Mouse (Mus musculus) limb, embryonic 13.5 days (tissue): ENCODE measurements around the gene Tekt1. TPM values are rescaled to one million over a fixed set of nuclear protein-coding genes. Genes with fewer than 3 reads are reported as not detected.

Source experiments
- ATAC-seq: fragments of 200-750 bp; cut with Nextera tagmentation; 2 replicates; pipeline ENCODE4 v1.8.0; 2017; ENCODE audit warnings: low read depth, moderate number of reproducible peaks, moderate TSS enrichment; ENCODE audit not compliant: low FRiP score
- H3K27ac ChIP-seq: fragments of 300-500 bp; sonication (generic); 2 replicates; pipeline ENCODE4 v1.5.1; 2015; ENCODE audit warnings: inconsistent platforms, mild to moderate bottlenecking, moderate library complexity
- H3K27me3 ChIP-seq: fragments of 300-500 bp; sonication (generic); 2 replicates; pipeline ENCODE4 v1.6.1; 2015; ENCODE audit warnings: mild to moderate bottlenecking, inconsistent platforms
- H3K36me3 ChIP-seq: fragments of 300-500 bp; sonication (generic); 2 replicates; pipeline ENCODE4 v1.6.1; 2015; ENCODE audit warnings: inconsistent platforms, mild to moderate bottlenecking, moderate library complexity
- H3K4me1 ChIP-seq: fragments of 300-500 bp; sonication (generic); 2 replicates; pipeline ENCODE4 v1.6.1; 2015; ENCODE audit warnings: inconsistent platforms
- H3K4me2 ChIP-seq: fragments of 300-500 bp; sonication (generic); replicated peaks from 2 replicates; pipeline ENCODE4 v1.6.1; 2015; ENCODE audit warnings: inconsistent platforms, mild to moderate bottlenecking, moderate library complexity
- H3K4me3 ChIP-seq: fragments of 300-500 bp; sonication (generic); 2 replicates; pipeline ENCODE4 v1.5.1; 2015; ENCODE audit warnings: moderate library complexity, mild to moderate bottlenecking, inconsistent platforms
- H3K9ac ChIP-seq: fragments of 300-500 bp; sonication (generic); 2 replicates; pipeline ENCODE4 v1.6.1; 2015; ENCODE audit warnings: mild to moderate bottlenecking, inconsistent platforms
- H3K9me3 ChIP-seq: fragments of 300-500 bp; sonication (generic); 2 replicates; pipeline ENCODE4 v1.6.1; 2016; ENCODE audit warnings: inconsistent platforms
- WGBS: fragments of 180-500 bp; shearing (Covaris S2); methylation state at CpG from one replicate; pipeline ENCODE4 v1.1.7; 2015; 5-methylcytosine and 5-hydroxymethylcytosine counted together
- polyA plus RNA-seq: library from polyadenylated mRNA; unstranded; fragments of >200 nt; fragmentation: Nextera tagmentation; extraction: Ambion mirVana; gene quantifications from 2 replicates; pipeline ENCODE4 v1.2.1, GENCODE M21; 2015

The Tekt1 gene
- polyA plus RNA-seq, 1 experiment from 2014 or later = 3.2 TPM

- Histone ChIP-seq H3K4me3 (no peak overlapping the region), H3K36me3 (peaks cover 8% of the 10 kb centered on the region; the same call in 1 of the 2 replicates), H3K4me1 (peaks cover 23% of the 10 kb centered on the region), H3K4me2 (no peak overlapping the region), H3K27ac (no peak overlapping the region), H3K27me3 (peaks cover 12% of the 10 kb centered on the region), H3K9ac (no peak overlapping the region), H3K9me3 (no peaks in the 10 kb centered on the region)
- WGBS = 82% methylated on average over 5 of the region's 5 CpGs
- ATAC-seq = no peak
Observed at GRCm38 (mm10) chr11:72402017-72402416, 39.8 kb upstream of the Tekt1 start.

DNA sequence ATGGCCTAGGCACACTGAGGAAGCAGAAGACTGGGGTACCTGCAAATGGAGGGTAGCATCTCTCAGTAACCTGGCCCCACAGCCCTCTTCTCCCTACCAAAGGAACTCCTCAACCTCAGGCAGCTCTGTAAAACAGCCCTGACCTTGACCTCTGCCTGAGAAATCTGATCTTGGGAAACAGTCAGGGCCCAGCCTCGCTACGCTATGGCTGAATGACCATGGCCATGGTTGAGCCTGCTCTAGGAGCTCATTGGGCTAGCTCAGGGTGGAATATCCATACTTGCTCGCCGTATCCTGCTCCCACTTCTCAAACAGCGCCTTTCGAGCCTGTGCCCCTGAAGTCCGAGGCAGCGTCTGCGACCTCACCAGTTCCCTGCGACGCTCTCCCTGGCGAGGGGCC lies 38.8 kb upstream of the Tekt1 start:
- Histone ChIP-seq H3K9ac (no peak overlapping the region), H3K36me3 (peaks cover 8% of the 10 kb centered on the region; the same call in 1 of the 2 replicates), H3K27ac (no peak overlapping the region), H3K4me2 (no peak overlapping the region), H3K9me3 (no peaks in the 10 kb centered on the region), H3K4me1 (peaks cover 23% of the 10 kb centered on the region), H3K4me3 (no peak overlapping the region), H3K27me3 (peaks cover 4% of the 10 kb centered on the region; the same call in 1 of the 2 replicates)
- no peak for ATAC-seq
- WGBS = 85% methylated on average over 12 of the region's 12 CpGs

DNA sequence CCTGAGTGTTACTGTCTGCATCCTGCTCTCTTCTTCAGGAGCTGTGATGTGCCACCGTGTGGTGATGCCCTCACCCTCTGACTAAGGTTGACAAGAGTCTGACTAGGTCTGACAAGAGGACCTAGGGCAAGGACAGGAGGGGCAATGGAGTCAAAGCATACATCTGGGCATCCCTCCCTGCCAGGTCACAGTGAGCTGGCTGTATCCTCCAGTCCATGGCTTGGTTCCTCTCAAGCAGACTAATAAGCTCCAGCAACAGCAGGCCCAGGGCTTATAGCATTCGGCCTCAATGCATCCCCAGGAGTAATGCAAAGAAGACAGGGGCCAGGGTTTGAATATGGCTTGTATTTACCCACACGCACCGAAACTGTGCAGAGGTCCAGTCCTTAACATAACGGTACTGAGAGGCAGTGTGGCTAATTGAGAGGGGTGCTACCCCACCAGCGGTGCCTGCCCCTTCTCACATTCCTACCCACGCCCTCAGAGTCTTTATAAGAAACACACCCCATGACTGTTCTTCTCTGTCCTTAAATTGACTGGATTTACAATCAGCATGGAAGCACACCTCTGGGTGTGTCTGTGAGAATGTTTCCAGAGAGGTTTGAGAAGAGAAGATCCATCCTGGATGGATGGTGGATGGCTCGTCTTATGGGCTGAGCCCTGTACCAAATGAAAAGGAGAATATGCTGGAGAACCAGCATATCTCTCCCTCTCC lies 35.7 kb upstream of the Tekt1 start:
- Histone ChIP-seq H3K27me3 (no peaks in the 10 kb centered on the region), H3K4me3 (no peak overlapping the region), H3K27ac (peak overlapping the region; percentile 22; the same call in 1 of the 2 replicates), H3K9ac (no peak overlapping the region), H3K36me3 (peaks cover 8% of the 10 kb centered on the region; the same call in 1 of the 2 replicates), H3K4me1 (peaks cover 43% of the 10 kb centered on the region), H3K4me2 (no peak overlapping the region), H3K9me3 (no peaks in the 10 kb centered on the region)
- 72% methylated on average over 8 of the region's 8 CpGs for WGBS
- ATAC-seq = no peak

DNA sequence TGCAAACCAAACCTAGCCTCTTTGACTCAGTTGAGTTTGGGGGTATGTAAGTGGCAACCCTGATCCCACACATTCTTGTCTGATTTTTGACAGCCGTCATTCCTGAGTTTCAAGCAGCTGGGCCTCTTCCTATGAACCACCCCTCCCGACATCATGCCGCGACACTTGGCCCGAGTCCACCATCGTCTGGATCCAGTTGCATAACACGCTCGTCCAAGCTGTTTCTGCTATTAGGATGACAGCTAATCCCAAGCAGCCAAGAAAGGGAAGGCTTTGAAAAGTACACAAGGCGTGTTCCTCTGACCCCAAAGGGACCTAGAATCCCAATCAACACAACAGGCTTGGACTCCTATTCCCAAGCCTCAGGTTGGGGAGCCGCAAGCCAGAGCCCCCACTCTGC lies 34.8 kb upstream of the Tekt1 start:
- no peak overlapping the region; the same call in 1 of the 2 replicates for H3K27ac ChIP-seq
- H3K36me3 ChIP-seq = peaks cover 8% of the 10 kb centered on the region; the same call in 1 of the 2 replicates
- 55% methylated on average over 10 of the region's 10 CpGs for WGBS
- no peak for ATAC-seq
- H3K4me1 ChIP-seq = peaks cover 43% of the 10 kb centered on the region
- H3K9ac ChIP-seq = no peak overlapping the region
- H3K9me3 ChIP-seq = no peaks in the 10 kb centered on the region
- no peak overlapping the region for H3K4me3 ChIP-seq
- no peaks in the 10 kb centered on the region for H3K27me3 ChIP-seq
- no peak overlapping the region for H3K4me2 ChIP-seq

GRCm38 (mm10) chr11:72396621-72397020 lies 34.4 kb upstream of the Tekt1 start:
- Histone ChIP-seq H3K9ac (no peak overlapping the region), H3K4me3 (no peak overlapping the region), H3K9me3 (no peaks in the 10 kb centered on the region), H3K4me1 (peaks cover 43% of the 10 kb centered on the region), H3K27me3 (no peaks in the 10 kb centered on the region), H3K4me2 (no peak overlapping the region), H3K36me3 (peaks cover 8% of the 10 kb centered on the region; the same call in 1 of the 2 replicates), H3K27ac (peak overlapping the region; percentile 48)
- no peak; the same call in 1 of the 2 replicates for ATAC-seq
- 71% methylated on average over 7 of the region's 7 CpGs for WGBS

DNA sequence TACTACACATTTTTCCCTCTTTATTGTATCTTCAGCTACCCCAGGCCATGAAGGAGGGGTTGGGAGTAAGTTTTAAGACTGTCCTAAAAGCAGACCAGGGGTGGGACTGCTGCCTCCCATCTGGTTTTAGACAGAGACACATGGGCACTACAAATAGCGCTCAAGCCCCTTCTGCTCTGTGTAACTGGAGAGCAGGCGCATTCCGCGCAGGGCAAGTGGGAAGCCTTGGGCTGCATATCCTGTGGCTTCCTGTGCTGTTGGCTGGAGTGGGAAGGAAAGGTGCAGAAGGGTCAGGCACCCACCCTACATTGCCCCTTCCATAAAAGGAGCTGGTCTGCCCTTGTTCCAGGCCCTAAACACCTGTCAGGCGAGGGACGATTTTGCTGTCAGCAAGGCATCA lies 33.4 kb upstream of the Tekt1 start:
- Histone ChIP-seq H3K36me3 (0 out of 2 replicates have a peak, but pooled peaks cover 4% of the 10 kb centered on the region), H3K4me2 (no peak overlapping the region), H3K27ac (peak overlapping the region; percentile 15; the same call in 1 of the 2 replicates), H3K4me3 (no peak overlapping the region), H3K27me3 (no peaks in the 10 kb centered on the region), H3K9ac (no peak overlapping the region), H3K4me1 (peaks cover 43% of the 10 kb centered on the region), H3K9me3 (no peaks in the 10 kb centered on the region)
- ATAC-seq = peak; percentile 55; the same call in 1 of the 2 replicates
- 50% methylated on average over 6 of the region's 6 CpGs for WGBS

GRCm38 (mm10) chr11:72394694-72395093 lies 32.5 kb upstream of the Tekt1 start:
- H3K27ac ChIP-seq = no peak overlapping the region
- no peak overlapping the region for H3K4me2 ChIP-seq
- H3K4me3 ChIP-seq = no peak overlapping the region
- no peak overlapping the region for H3K9ac ChIP-seq
- 80% methylated on average over 2 of the region's 2 CpGs for WGBS
- no peaks in the 10 kb centered on the region for H3K36me3 ChIP-seq
- H3K27me3 ChIP-seq = no peaks in the 10 kb centered on the region
- peaks cover 47% of the 10 kb centered on the region for H3K4me1 ChIP-seq
- no peaks in the 10 kb centered on the region for H3K9me3 ChIP-seq
- no peak for ATAC-seq

DNA sequence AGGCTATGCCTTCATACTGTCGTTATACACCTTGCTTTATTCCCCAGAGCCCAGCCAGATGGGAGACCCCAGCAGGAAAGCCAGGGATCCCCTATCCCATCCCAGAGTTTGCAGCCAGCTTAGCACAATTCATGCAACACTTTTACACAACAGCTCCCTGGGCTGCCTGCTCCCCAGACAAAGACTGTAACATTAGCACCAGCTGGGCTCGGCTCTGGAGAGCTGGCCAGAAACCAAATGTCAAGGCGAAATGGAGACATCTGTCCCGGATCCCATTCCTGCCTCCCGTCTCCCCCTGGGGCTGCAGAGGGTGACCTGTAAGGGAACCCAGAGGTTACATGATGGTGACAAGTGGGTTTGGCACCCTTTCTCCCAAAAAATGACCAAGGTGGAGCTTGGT lies 31.4 kb upstream of the Tekt1 start:
- no peaks in the 10 kb centered on the region for H3K36me3 ChIP-seq
- 29% methylated on average over 5 of the region's 5 CpGs for WGBS
- H3K4me1 ChIP-seq = peaks cover 55% of the 10 kb centered on the region
- no peak overlapping the region for H3K4me3 ChIP-seq
- no peaks in the 10 kb centered on the region for H3K9me3 ChIP-seq
- no peak overlapping the region for H3K27ac ChIP-seq
- no peaks in the 10 kb centered on the region for H3K27me3 ChIP-seq
- no peak overlapping the region for H3K4me2 ChIP-seq
- H3K9ac ChIP-seq = no peak overlapping the region
- ATAC-seq = no peak

DNA sequence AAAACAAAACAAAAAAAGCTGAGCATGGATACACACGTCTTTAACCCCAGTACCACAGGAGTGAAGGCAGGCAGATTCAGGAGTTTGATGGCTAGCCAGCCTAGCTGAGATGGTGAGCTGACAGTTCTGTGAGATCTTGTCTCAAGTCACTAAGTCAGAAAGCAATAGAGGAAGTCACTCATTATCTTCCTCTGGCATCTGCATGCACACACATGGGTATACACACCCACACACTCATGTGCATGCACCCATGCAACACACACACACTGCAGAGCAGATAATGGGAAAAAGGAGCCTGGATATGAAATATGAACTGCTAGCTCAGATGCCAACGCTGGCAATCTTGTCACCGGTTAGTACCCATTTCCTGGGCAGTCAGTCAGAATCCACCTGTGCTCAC lies 31.0 kb upstream of the Tekt1 start:
- 71% methylated on average over 3 of the region's 3 CpGs for WGBS
- H3K4me1 ChIP-seq = peaks cover 56% of the 10 kb centered on the region
- H3K4me2 ChIP-seq = no peak overlapping the region
- H3K27ac ChIP-seq = no peak overlapping the region
- no peaks in the 10 kb centered on the region for H3K36me3 ChIP-seq
- H3K4me3 ChIP-seq = no peak overlapping the region
- no peaks in the 10 kb centered on the region for H3K27me3 ChIP-seq
- H3K9ac ChIP-seq = no peak overlapping the region
- no peak for ATAC-seq
- no peaks in the 10 kb centered on the region for H3K9me3 ChIP-seq

- no peak overlapping the region for H3K4me2 ChIP-seq
- H3K4me3 ChIP-seq = no peak overlapping the region
- no peak overlapping the region for H3K27ac ChIP-seq
- no peaks in the 10 kb centered on the region for H3K9me3 ChIP-seq
- H3K36me3 ChIP-seq = no peaks in the 10 kb centered on the region
- WGBS = 89% methylated on average over 13 of the region's 13 CpGs
- no peaks in the 10 kb centered on the region for H3K27me3 ChIP-seq
- peaks cover 41% of the 10 kb centered on the region for H3K4me1 ChIP-seq
- H3K9ac ChIP-seq = no peak overlapping the region
- ATAC-seq = no peak
Observed at GRCm38 (mm10) chr11:72391181-72391580, 28.9 kb upstream of the Tekt1 start.

- WGBS = 66% methylated on average over 7 of the region's 7 CpGs
- H3K27ac ChIP-seq = peak overlapping the region; percentile 75
- H3K4me2 ChIP-seq = no peak overlapping the region
- H3K4me1 ChIP-seq = peaks cover 26% of the 10 kb centered on the region
- H3K36me3 ChIP-seq = no peaks in the 10 kb centered on the region
- peak; percentile 48; the same call in 1 of the 2 replicates for ATAC-seq
- H3K4me3 ChIP-seq = no peak overlapping the region
- H3K9ac ChIP-seq = no peak overlapping the region
- H3K9me3 ChIP-seq = no peaks in the 10 kb centered on the region
- no peaks in the 10 kb centered on the region for H3K27me3 ChIP-seq
Observed at GRCm38 (mm10) chr11:72389407-72390142, 27.3 kb upstream of the Tekt1 start.

GRCm38 (mm10) chr11:72388113-72388529 lies 25.9 kb upstream of the Tekt1 start:
- peaks cover 18% of the 10 kb centered on the region for H3K4me1 ChIP-seq
- no peaks in the 10 kb centered on the region for H3K36me3 ChIP-seq
- 0 out of 2 replicates have a peak overlapping the region, but pooled peaks have one; percentile 11 for H3K27ac ChIP-seq
- H3K9me3 ChIP-seq = no peaks in the 10 kb centered on the region
- WGBS = 59% methylated on average over 6 of the region's 6 CpGs
- H3K4me3 ChIP-seq = no peak overlapping the region
- ATAC-seq = peak; percentile 87
- no peaks in the 10 kb centered on the region for H3K27me3 ChIP-seq
- H3K9ac ChIP-seq = no peak overlapping the region
- H3K4me2 ChIP-seq = no peak overlapping the region
